Mouse (Mus musculus): ENCODE data around the gene Smim27. TPM values are rescaled to one million over a fixed set of nuclear protein-coding genes. Genes with fewer than 3 reads are reported as not detected.

Gene Smim27
- total RNA-seq, 2 experiments from 2014 or later = 3.4 TPM; not detected in 1

Other genes with a start within 250 kb of the Smim27 start
- 6.1 and 7.1 TPM in 2 replicates for gene Aco1, start 126.5 kb upstream of the Smim27 start, total RNA-seq (2015; ENCODE audit: low replicate concordance)
- gene Aco1, start 126.5 kb upstream of the Smim27 start, total RNA-seq (2017; ENCODE audit: low replicate concordance) = 4.7 and 7.6 TPM in 2 replicates
- gene Ddx58, start 29.8 kb upstream of the Smim27 start, total RNA-seq (2015; ENCODE audit: low replicate concordance) = 5.0 and 16.6 TPM in 2 replicates
- gene Ddx58, start 29.8 kb upstream of the Smim27 start, total RNA-seq (2017; ENCODE audit: low replicate concordance) = 11.3 and 18.1 TPM in 2 replicates
- 21.8 and 25.2 TPM in 2 replicates for gene Topors, start 271 bp downstream of the Smim27 start, total RNA-seq (2015; ENCODE audit: low replicate concordance)
- 18.8 and 27.9 TPM in 2 replicates for gene Topors, start 271 bp downstream of the Smim27 start, total RNA-seq (2017; ENCODE audit: low replicate concordance)
- 22.7 and 43.6 TPM in 2 replicates for gene Ndufb6, start 9.8 kb downstream of the Smim27 start, total RNA-seq (2015; ENCODE audit: low replicate concordance)
- gene Ndufb6, start 9.8 kb downstream of the Smim27 start, total RNA-seq (2017; ENCODE audit: low replicate concordance) = 4.8 and 17.7 TPM in 2 replicates
- gene Tmem215, start 202.6 kb downstream of the Smim27 start, total RNA-seq (2015; ENCODE audit: low replicate concordance) = 0.42 TPM in 1 of 2 replicates, not detected in the other
- gene Tmem215, start 202.6 kb downstream of the Smim27 start, total RNA-seq (2017; ENCODE audit: low replicate concordance) = not detected in 2 replicates